Mouse (Mus musculus) testis, postnatal 14 days (tissue): ENCODE data around the gene Fah.

Experiments used
- DNase-seq: peaks from one replicate; pipeline ENCODE4 v3.0.0; 2021; ENCODE audit warnings: low spot score

Fah gene

GRCm38 (mm10) chr7:84606293-84606749 is at the start of gene Fah:
Fah (minus strand) TSS chr7:84606722.
- peak; percentile 33 for DNase-seq

- no peak for DNase-seq
Observed at GRCm38 (mm10) chr7:84652740-84653139, 46.2 kb upstream of the Fah start.

- DNase-seq = no peak
Observed at GRCm38 (mm10) chr7:84651987-84652321, 45.4 kb upstream of the Fah start.

GRCm38 (mm10) chr7:84651303-84651986 is 44.9 kb upstream of the Fah start:
- DNase-seq = peak; percentile 12

- DNase-seq = no peak
Observed at GRCm38 (mm10) chr7:84649016-84649415, 42.5 kb upstream of the Fah start.

- no peak for DNase-seq
Observed at GRCm38 (mm10) chr7:84646256-84646655, 39.7 kb upstream of the Fah start.

- DNase-seq = no peak
Observed at GRCm38 (mm10) chr7:84643270-84643998, 36.9 kb upstream of the Fah start.

GRCm38 (mm10) chr7:84642159-84642928 is 35.8 kb upstream of the Fah start:
- DNase-seq = no peak

GRCm38 (mm10) chr7:84636939-84637338 is 30.4 kb upstream of the Fah start:
- no peak for DNase-seq

GRCm38 (mm10) chr7:84631878-84632277 is 25.4 kb upstream of the Fah start:
- DNase-seq = no peak

GRCm38 (mm10) chr7:84623718-84624117 is 17.2 kb upstream of the Fah start:
- DNase-seq = no peak

- DNase-seq = no peak
Observed at GRCm38 (mm10) chr7:84620956-84621355, 14.4 kb upstream of the Fah start.

GRCm38 (mm10) chr7:84618951-84619350 is 12.4 kb upstream of the Fah start:
- DNase-seq = no peak

- no peak for DNase-seq
Observed at GRCm38 (mm10) chr7:84612445-84612844, 5.9 kb upstream of the Fah start.

GRCm38 (mm10) chr7:84611609-84612008 is 5.1 kb upstream of the Fah start:
- DNase-seq = no peak

- DNase-seq = peak; percentile 80
Observed at GRCm38 (mm10) chr7:84605704-84606292, 724 bp downstream of the Fah start.

- DNase-seq = no peak
Observed at GRCm38 (mm10) chr7:84605033-84605687, 1.4 kb downstream of the Fah start.

- no peak for DNase-seq
Observed at GRCm38 (mm10) chr7:84604501-84604900, 2.0 kb downstream of the Fah start.

GRCm38 (mm10) chr7:84601331-84601730 is 5.2 kb downstream of the Fah start:
- DNase-seq = no peak

GRCm38 (mm10) chr7:84600631-84601030 is 5.9 kb downstream of the Fah start:
- no peak for DNase-seq

GRCm38 (mm10) chr7:84596633-84597032 is 9.9 kb downstream of the Fah start:
- DNase-seq = no peak

- DNase-seq = no peak
Observed at GRCm38 (mm10) chr7:84596002-84596401, 10.5 kb downstream of the Fah start.
